Mouse (Mus musculus): ENCODE measurements around the gene Btaf1. TPM values are rescaled to one million over a fixed set of nuclear protein-coding genes. Genes with fewer than 3 reads are reported as not detected.
A peak's percentile ranks its signal among the peaks of the same experiment; 100 is the strongest.

Btaf1 gene
- polyA plus RNA-seq, 1 experiment from 2014 or later: 12.7 TPM

- Histone ChIP-seq H3K36me3 (no peaks in the 10 kb centered on the region), H3K4me3 (no peak overlapping the region), H3K9me3 (no peaks in the 10 kb centered on the region), H3K27me3 (ENCODE audit: insufficient read depth, poor library complexity, severe bottlenecking) (no peaks in the 10 kb centered on the region), H3K27ac (no peak overlapping the region), H3K4me1 (replicated peaks) (no peaks in the 10 kb centered on the region)
- WGBS: 78% methylated on average over 4 of the region's 4 CpGs
- DNase-seq (ENCODE audit: low spot score): peak; percentile 37
Measured at GRCm38 (mm10) chr19:37050643-37051345, 124.9 kb downstream of the Btaf1 start.

- Histone ChIP-seq H3K27ac (no peak overlapping the region), H3K4me1 (replicated peaks) (no peaks in the 10 kb centered on the region), H3K9me3 (no peaks in the 10 kb centered on the region), H3K36me3 (no peaks in the 10 kb centered on the region), H3K4me3 (no peak overlapping the region), H3K27me3 (ENCODE audit: insufficient read depth, poor library complexity, severe bottlenecking) (no peaks in the 10 kb centered on the region)
- no peak for DNase-seq (ENCODE audit: low spot score)
- 85% methylated on average over 4 of the region's 4 CpGs for WGBS
Measured at GRCm38 (mm10) chr19:37055976-37056556, 130.2 kb downstream of the Btaf1 start.

GRCm38 (mm10) chr19:37057161-37057905 is 131.5 kb downstream of the Btaf1 start:
- Histone ChIP-seq H3K27me3 (ENCODE audit: insufficient read depth, poor library complexity, severe bottlenecking) (no peaks in the 10 kb centered on the region), H3K4me1 (replicated peaks) (no peaks in the 10 kb centered on the region), H3K9me3 (no peaks in the 10 kb centered on the region), H3K36me3 (no peaks in the 10 kb centered on the region), H3K27ac (no peak overlapping the region), H3K4me3 (no peak overlapping the region)
- DNase-seq (ENCODE audit: low spot score): no peak
- WGBS: 77% methylated on average over 8 of the region's 8 CpGs

- H3K4me1 ChIP-seq (replicated peaks): no peaks in the 10 kb centered on the region
- H3K4me3 ChIP-seq: no peak overlapping the region
- H3K9me3 ChIP-seq: no peaks in the 10 kb centered on the region
- H3K27ac ChIP-seq: no peak overlapping the region
- no peak for DNase-seq (ENCODE audit: low spot score)
- H3K36me3 ChIP-seq: no peaks in the 10 kb centered on the region
- WGBS: 69% methylated on average over 2 of the region's 2 CpGs
- H3K27me3 ChIP-seq (ENCODE audit: insufficient read depth, poor library complexity, severe bottlenecking): no peaks in the 10 kb centered on the region
Measured at GRCm38 (mm10) chr19:37059623-37060022, 133.7 kb downstream of the Btaf1 start.

- no peaks in the 10 kb centered on the region for H3K4me1 ChIP-seq (replicated peaks)
- H3K4me3 ChIP-seq: no peak overlapping the region
- H3K9me3 ChIP-seq: no peaks in the 10 kb centered on the region
- DNase-seq (ENCODE audit: low spot score): no peak
- no peaks in the 10 kb centered on the region for H3K36me3 ChIP-seq
- H3K27ac ChIP-seq: no peak overlapping the region
- no peaks in the 10 kb centered on the region for H3K27me3 ChIP-seq (ENCODE audit: insufficient read depth, poor library complexity, severe bottlenecking)
- WGBS: 93% methylated on average over 4 of the region's 4 CpGs
Measured at GRCm38 (mm10) chr19:37060078-37060477, 134.2 kb downstream of the Btaf1 start.

Other genes starting within 250 kb of the Btaf1 start
- gene Ppp1r3c, start 189.4 kb upstream of the Btaf1 start, polyA plus RNA-seq (2016; fragmentation: Nextera tagmentation; extraction: Ambion mirVana): 2.6 and 4.5 TPM in 2 replicates
- 53.6 and 58.3 TPM in 2 replicates for gene Tnks2, start 91.8 kb upstream of the Btaf1 start, polyA plus RNA-seq (2016; fragmentation: Nextera tagmentation; extraction: Ambion mirVana)
- 21.3 and 25.1 TPM in 2 replicates for gene Fgfbp3, start 6.5 kb upstream of the Btaf1 start, polyA plus RNA-seq (2016; fragmentation: Nextera tagmentation; extraction: Ambion mirVana)

All from hindbrain, embryonic 10.5 days (tissue).